Mouse (Mus musculus) gastrocnemius, postnatal 10 days (tissue): ENCODE results near the gene Klhdc4. TPM values are rescaled to one million over a fixed set of nuclear protein-coding genes. Genes with fewer than 3 reads are reported as not detected.
A peak's percentile ranks its signal among the peaks of the same experiment; 100 is the strongest.

Experiments used
- DNase-seq: peaks from one replicate; pipeline ENCODE4 v3.0.0; 2021; ENCODE audit warnings: mixed read lengths
- long read RNA-seq, 2 experiments: library from polyadenylated mRNA; stranded (forward); transcript quantifications; one replicate each; pipeline ENCODE4 v2.0.0; 2021
- total RNA-seq, 2 experiments: library from RNA; stranded (reverse); gene quantifications; 2 replicates each; pipeline ENCODE4 v1.2.3; 2021

Klhdc4 gene
- 10 to 100 TPM; 10.7 to 13.3 TPM for total RNA-seq
- long read RNA-seq, experiment 1, transcript Klhdc4-201 (12 exons, 2,078 nt) = major isoform, 18 of 20 reads
- long read RNA-seq, experiment 1, partial matches to known transcripts = 0 of 20 reads
- long read RNA-seq, experiment 1, other reads (novel, unspliced or antisense) = 2 of 20 reads
- long read RNA-seq, experiment 2, transcript Klhdc4-201 (12 exons, 2,078 nt) = major isoform, 15 of 18 reads
- long read RNA-seq, experiment 2, partial matches to known transcripts = 0 of 18 reads
- long read RNA-seq, experiment 2, other reads (novel, unspliced or antisense) = 3 of 18 reads

- peak; percentile 82 for DNase-seq
Observed at GRCm38 (mm10) chr8:121829048-121829776, at the start of gene Klhdc4. Gene Klhdc4, minus strand, starts transcription at chr8:121829569.

- DNase-seq = no peak
Observed at GRCm38 (mm10) chr8:121877828-121878480, 48.6 kb upstream of the Klhdc4 start.

GRCm38 (mm10) chr8:121877212-121877611 lies 47.8 kb upstream of the Klhdc4 start:
- DNase-seq = no peak

- no peak for DNase-seq
Observed at GRCm38 (mm10) chr8:121875517-121875916, 46.1 kb upstream of the Klhdc4 start.

GRCm38 (mm10) chr8:121875045-121875444 lies 45.7 kb upstream of the Klhdc4 start:
- no peak for DNase-seq

- DNase-seq = peak; percentile 60
Observed at GRCm38 (mm10) chr8:121874031-121874430, 44.7 kb upstream of the Klhdc4 start.

GRCm38 (mm10) chr8:121871833-121872440 lies 42.6 kb upstream of the Klhdc4 start:
- no peak for DNase-seq

GRCm38 (mm10) chr8:121870190-121870589 lies 40.8 kb upstream of the Klhdc4 start:
- DNase-seq = no peak

GRCm38 (mm10) chr8:121868896-121869295 lies 39.5 kb upstream of the Klhdc4 start:
- no peak for DNase-seq

- no peak for DNase-seq
Observed at GRCm38 (mm10) chr8:121868196-121868595, 38.8 kb upstream of the Klhdc4 start.

- no peak for DNase-seq
Observed at GRCm38 (mm10) chr8:121865356-121865755, 36.0 kb upstream of the Klhdc4 start.

- no peak for DNase-seq
Observed at GRCm38 (mm10) chr8:121861806-121862548, 32.6 kb upstream of the Klhdc4 start.

- no peak for DNase-seq
Observed at GRCm38 (mm10) chr8:121861276-121861675, 31.9 kb upstream of the Klhdc4 start.

- no peak for DNase-seq
Observed at GRCm38 (mm10) chr8:121857747-121858146, 28.4 kb upstream of the Klhdc4 start.

- no peak for DNase-seq
Observed at GRCm38 (mm10) chr8:121857331-121857730, 28.0 kb upstream of the Klhdc4 start.

GRCm38 (mm10) chr8:121856071-121856746 lies 26.8 kb upstream of the Klhdc4 start:
- DNase-seq = no peak

- DNase-seq = no peak
Observed at GRCm38 (mm10) chr8:121853586-121853985, 24.2 kb upstream of the Klhdc4 start.

- no peak for DNase-seq
Observed at GRCm38 (mm10) chr8:121852464-121852863, 23.1 kb upstream of the Klhdc4 start.

- no peak for DNase-seq
Observed at GRCm38 (mm10) chr8:121851716-121852115, 22.3 kb upstream of the Klhdc4 start.

GRCm38 (mm10) chr8:121850821-121851470 lies 21.6 kb upstream of the Klhdc4 start:
- peak; percentile 99 for DNase-seq

- no peak for DNase-seq
Observed at GRCm38 (mm10) chr8:121850436-121850820, 21.1 kb upstream of the Klhdc4 start.
